In the genomic region with DNA sequence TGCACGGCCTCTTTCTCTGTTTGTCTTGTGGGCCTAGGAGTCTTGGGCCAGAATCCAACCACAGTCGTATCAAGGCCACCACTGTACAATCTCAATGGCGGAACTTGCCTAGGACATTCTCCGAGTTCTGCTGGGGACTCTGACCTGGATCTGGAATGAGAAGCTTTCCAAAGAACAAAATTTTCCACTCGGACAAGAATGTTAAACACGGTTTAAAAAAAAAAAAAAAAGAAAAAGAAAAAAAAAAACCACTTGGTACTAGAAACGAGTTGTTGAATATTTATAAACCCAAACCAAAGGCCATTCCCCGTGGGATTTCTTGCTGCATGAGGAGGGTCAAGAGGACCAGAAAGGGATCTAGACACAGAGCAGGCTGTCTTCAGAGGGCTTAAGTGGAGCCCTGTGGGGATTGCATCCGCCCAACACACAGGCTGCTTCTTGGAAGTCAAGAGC, we compare ENCODE assay signal across 11 mouse cellular contexts. TPM values are rescaled to one million over a fixed set of nuclear protein-coding genes. Genes with fewer than 3 reads are reported as not detected.
A peak's percentile ranks its signal among the peaks of the same experiment; 100 is the strongest.
DNase-seq lines count a peak whose midpoint lies in the region; ATAC-seq lines count a peak whose summit lies in the region.
"Had no signal": no experiment of that assay in that cellular context is flagged by ENCODE, and none has a peak within 500 bp of the region (broad histone marks: within the 10 kb centered on the region; RNA-seq: fewer than 3 reads in every experiment).

No protein-coding gene starts in this region.

- ATAC-seq in lung, embryonic 15.5 days (ENCODE audit: borderline replicate concordance, extremely low read depth, low FRiP score, low TSS enrichment) = no peak
- ATAC-seq in forebrain, embryonic 16.5 days = no peak

- no peak overlapping the region; the same call in 1 of the 2 replicates for H3K4me2 ChIP-seq in lung, embryonic 15.5 days
- no peak overlapping the region for H3K4me2 ChIP-seq in forebrain, embryonic 16.5 days (ENCODE audit: low read length)
- H3K4me2 ChIP-seq: hindbrain, embryonic 14.5 days; neural tube, embryonic 13.5 days had no signal

- no peaks in the 10 kb centered on the region for H3K27me3 ChIP-seq in lung, embryonic 15.5 days
- H3K27me3 ChIP-seq in forebrain, embryonic 16.5 days (replicated peaks; ENCODE audit: control insufficient read depth, insufficient read depth, low read length) = no peaks in the 10 kb centered on the region
- H3K27me3 ChIP-seq: neural tube, embryonic 13.5 days had no signal

- no peak overlapping the region for H3K9ac ChIP-seq in lung, embryonic 15.5 days
- H3K9ac ChIP-seq in forebrain, embryonic 16.5 days (replicated peaks; ENCODE audit: low read depth, low read length) = no peak overlapping the region
- H3K9ac ChIP-seq: hindbrain, embryonic 14.5 days; neural tube, embryonic 13.5 days had no signal

- 0 out of 2 replicates have a peak, but pooled peaks cover 6% of the 10 kb centered on the region for H3K36me3 ChIP-seq in lung, embryonic 15.5 days
- no peaks in the 10 kb centered on the region for H3K36me3 ChIP-seq in forebrain, embryonic 16.5 days (ENCODE audit: control insufficient read depth, insufficient read depth)
- H3K36me3 ChIP-seq: neural tube, embryonic 13.5 days had no signal

- 27% methylated on average over 9 of the region's 9 CpGs for WGBS in lung, embryonic 15.5 days
- 47% methylated on average over 9 of the region's 9 CpGs for WGBS in forebrain, embryonic 16.5 days

- H3K4me3 ChIP-seq in lung, embryonic 15.5 days = no peak overlapping the region
- H3K4me3 ChIP-seq in forebrain, embryonic 16.5 days (replicated peaks; ENCODE audit: low read length) = no peak overlapping the region
- H3K4me3 ChIP-seq: neural tube, embryonic 13.5 days had no signal

- peaks cover 66% of the 10 kb centered on the region for H3K4me1 ChIP-seq in lung, embryonic 15.5 days
- H3K4me1 ChIP-seq in forebrain, embryonic 16.5 days (replicated peaks; ENCODE audit: control insufficient read depth, insufficient read depth, low read length) = peaks cover 8% of the 10 kb centered on the region

- H3K9me3 ChIP-seq in lung, embryonic 15.5 days = no peaks in the 10 kb centered on the region
- no peaks in the 10 kb centered on the region for H3K9me3 ChIP-seq in forebrain, embryonic 16.5 days (ENCODE audit: control insufficient read depth, low read length)
- H3K9me3 ChIP-seq: neural tube, embryonic 13.5 days had no signal

- peak; percentile 50 for DNase-seq in adrenal gland, adult 2 months
- no peak for DNase-seq in adrenal gland, adult 18-20 months (ENCODE audit: low spot score in 2 of 2)
- DNase-seq in layer of hippocampus, adult 11-12 months (ENCODE audit: low spot score) = peak; percentile 31
- no peak for DNase-seq in layer of hippocampus, postnatal 25 days (ENCODE audit: extremely low spot score in 1 of 2, low spot score in 1 of 2)
- DNase-seq in adrenal gland, postnatal 36 days = peak; percentile 45 to 46
- DNase-seq in retina, embryonic 14.5 days (ENCODE audit: low spot score) = no peak

- peak overlapping the region; percentile 80 for H3K27ac ChIP-seq in lung, embryonic 15.5 days
- no peak overlapping the region for H3K27ac ChIP-seq in forebrain, embryonic 16.5 days (ENCODE audit: low read length)
- H3K27ac ChIP-seq: hindbrain, embryonic 14.5 days; neural tube, embryonic 13.5 days had no signal

RNA-seq across cellular contexts. Expression of gene Daam2, which starts 29.9 kb away (rescaled TPM):
- 10 to 100 TPM; 29.8 to 35.9 TPM for total RNA-seq in adrenal gland, adult 2 months (2021)
- 8.2 and 9.3 TPM in 2 replicates for polyA plus RNA-seq in adrenal gland, adult 2 months (2012; rRNA removed)
- total RNA-seq in adrenal gland, adult 18-20 months (2021) = 10 to 100 TPM; 27.2 to 28.9 TPM
- total RNA-seq in layer of hippocampus, postnatal 25 days (2021) = 10 to 100 TPM; 55.9 to 57.1 TPM
- 10 to 100 TPM; 26.6 to 34.9 TPM for total RNA-seq in adrenal gland, postnatal 36 days (2021)
- 14.0 and 15.8 TPM in 2 replicates for polyA plus RNA-seq in lung, embryonic 15.5 days (2015; fragmentation: Nextera tagmentation; extraction: Ambion mirVana)
- 1.6 and 1.7 TPM in 2 replicates for polyA plus RNA-seq in forebrain, embryonic 16.5 days (2015; fragmentation: Nextera tagmentation; extraction: Ambion mirVana)
- total RNA-seq: megakaryocyte-erythroid progenitor cell, adult 5-6 weeks had no signal

Comparison
In these comparisons a context has a peak if more than half of its experiments do, and no peak if none do; other contexts are left out.
1. DNase-seq: peak in adrenal gland, adult 2 months (single experiment), layer of hippocampus, adult 11-12 months (single experiment) and adrenal gland, postnatal 36 days (2 of 2); none in adrenal gland, adult 18-20 months (0 of 2), layer of hippocampus, postnatal 25 days (0 of 2) and retina, embryonic 14.5 days (single experiment).